Mouse (Mus musculus): ENCODE data around the gene Hmx2. TPM values are rescaled to one million over a fixed set of nuclear protein-coding genes. Genes with fewer than 3 reads are reported as not detected.

Hmx2 gene
- polyA plus RNA-seq, 2 experiments: 0.09 TPM; not detected in 1

GRCm38 (mm10) chr7:131554341-131555180 is 6.0 kb downstream of the Hmx2 start:
- no peak overlapping the region for H3K27ac ChIP-seq (replicated peaks; ENCODE audit: low read depth, low read length)
- no peak for TF ChIP-seq POLR2A (IDR thresholded peaks at IDR 0.05; ENCODE audit: borderline replicate concordance, extremely low read depth, insufficient read depth, insufficient read length)
- WGBS: under 1% methylated on average over 45 of the region's 45 CpGs
- H3K4me2 ChIP-seq (replicated peaks; ENCODE audit: low read depth, low read length, severe bottlenecking): peak overlapping the region; percentile 52
- no peaks in the 10 kb centered on the region for H3K36me3 ChIP-seq (ENCODE audit: control insufficient read depth, insufficient read depth, low read length)
- no peak for DNase-seq (ENCODE audit: low spot score)
- no peak overlapping the region for H3K9ac ChIP-seq (ENCODE audit: low read depth, low read length, severe bottlenecking)
- H3K27me3 ChIP-seq (ENCODE audit: control insufficient read depth, insufficient read depth, low read length): peaks cover 92% of the 10 kb centered on the region
- ATAC-seq (ENCODE audit: low FRiP score, low read depth): no peak
- peak overlapping the region; percentile 35 for H3K4me3 ChIP-seq (replicated peaks; ENCODE audit: low read length)
- no peaks in the 10 kb centered on the region for H3K9me3 ChIP-seq (ENCODE audit: control insufficient read depth, low read length)
- peaks cover 12% of the 10 kb centered on the region; the same call in 1 of the 2 replicates for H3K4me1 ChIP-seq (ENCODE audit: control insufficient read depth, insufficient read depth, low read length)

- Histone ChIP-seq H3K9me3 (ENCODE audit: control insufficient read depth, low read length) (no peaks in the 10 kb centered on the region), H3K27me3 (ENCODE audit: control insufficient read depth, insufficient read depth, low read length) (peaks cover 83% of the 10 kb centered on the region), H3K36me3 (ENCODE audit: control insufficient read depth, insufficient read depth, low read length) (no peaks in the 10 kb centered on the region), H3K4me2 (replicated peaks; ENCODE audit: low read depth, low read length, severe bottlenecking) (peak overlapping the region; percentile 37), H3K4me3 (replicated peaks; ENCODE audit: low read length) (peak overlapping the region; percentile 26), H3K4me1 (ENCODE audit: control insufficient read depth, insufficient read depth, low read length) (peaks cover 12% of the 10 kb centered on the region; the same call in 1 of the 2 replicates), H3K27ac (replicated peaks; ENCODE audit: low read depth, low read length) (no peak overlapping the region), H3K9ac (ENCODE audit: low read depth, low read length, severe bottlenecking) (no peak overlapping the region)
- DNase-seq (ENCODE audit: low spot score) (no peak), ATAC-seq (ENCODE audit: low FRiP score, low read depth) (no peak)
- TF ChIP-seq POLR2A (IDR thresholded peaks at IDR 0.05; ENCODE audit: borderline replicate concordance, extremely low read depth, insufficient read depth, insufficient read length): no peak
- WGBS: under 1% methylated on average over 67 of the region's 68 CpGs
Observed at GRCm38 (mm10) chr7:131555301-131556081, 6.9 kb downstream of the Hmx2 start.

GRCm38 (mm10) chr7:131556116-131556515 is 7.5 kb downstream of the Hmx2 start:
- DNase-seq (ENCODE audit: low spot score) (no peak), ATAC-seq (ENCODE audit: low FRiP score, low read depth) (no peak)
- H3K27me3 ChIP-seq (ENCODE audit: control insufficient read depth, insufficient read depth, low read length): peaks cover 76% of the 10 kb centered on the region
- H3K9me3 ChIP-seq (ENCODE audit: control insufficient read depth, low read length): no peaks in the 10 kb centered on the region
- H3K9ac ChIP-seq (ENCODE audit: low read depth, low read length, severe bottlenecking): no peak overlapping the region
- no peak for TF ChIP-seq POLR2A (IDR thresholded peaks at IDR 0.05; ENCODE audit: borderline replicate concordance, extremely low read depth, insufficient read depth, insufficient read length)
- H3K36me3 ChIP-seq (ENCODE audit: control insufficient read depth, insufficient read depth, low read length): no peaks in the 10 kb centered on the region
- no peak overlapping the region for H3K4me2 ChIP-seq (replicated peaks; ENCODE audit: low read depth, low read length, severe bottlenecking)
- 1% methylated on average over 9 of the region's 9 CpGs for WGBS
- peaks cover 15% of the 10 kb centered on the region for H3K4me1 ChIP-seq (ENCODE audit: control insufficient read depth, insufficient read depth, low read length)
- peak overlapping the region; percentile 26 for H3K4me3 ChIP-seq (replicated peaks; ENCODE audit: low read length)
- no peak overlapping the region for H3K27ac ChIP-seq (replicated peaks; ENCODE audit: low read depth, low read length)

- WGBS: 1% methylated on average over 37 of the region's 37 CpGs
- no peak overlapping the region for H3K27ac ChIP-seq (replicated peaks; ENCODE audit: low read depth, low read length)
- H3K9ac ChIP-seq (ENCODE audit: low read depth, low read length, severe bottlenecking): no peak overlapping the region
- ATAC-seq (ENCODE audit: low FRiP score, low read depth): no peak
- peaks cover 19% of the 10 kb centered on the region for H3K4me1 ChIP-seq (ENCODE audit: control insufficient read depth, insufficient read depth, low read length)
- peak overlapping the region; percentile 4; the same call in 1 of the 2 replicates for H3K4me3 ChIP-seq (replicated peaks; ENCODE audit: low read length)
- DNase-seq (ENCODE audit: low spot score): no peak
- no peak for TF ChIP-seq POLR2A (IDR thresholded peaks at IDR 0.05; ENCODE audit: borderline replicate concordance, extremely low read depth, insufficient read depth, insufficient read length)
- no peak overlapping the region; the same call in 1 of the 2 replicates for H3K4me2 ChIP-seq (replicated peaks; ENCODE audit: low read depth, low read length, severe bottlenecking)
- H3K36me3 ChIP-seq (ENCODE audit: control insufficient read depth, insufficient read depth, low read length): no peaks in the 10 kb centered on the region
- peaks cover 71% of the 10 kb centered on the region for H3K27me3 ChIP-seq (ENCODE audit: control insufficient read depth, insufficient read depth, low read length)
- no peaks in the 10 kb centered on the region for H3K9me3 ChIP-seq (ENCODE audit: control insufficient read depth, low read length)
Observed at GRCm38 (mm10) chr7:131556541-131557271, 8.1 kb downstream of the Hmx2 start.

- H3K36me3 ChIP-seq (ENCODE audit: control insufficient read depth, insufficient read depth, low read length): peaks cover 10% of the 10 kb centered on the region
- WGBS: 41% methylated on average over 2 of the region's 2 CpGs
- DNase-seq (ENCODE audit: low spot score): no peak
- no peak overlapping the region for H3K9ac ChIP-seq (ENCODE audit: low read depth, low read length, severe bottlenecking)
- no peak overlapping the region for H3K4me3 ChIP-seq (replicated peaks; ENCODE audit: low read length)
- H3K4me2 ChIP-seq (replicated peaks; ENCODE audit: low read depth, low read length, severe bottlenecking): no peak overlapping the region
- H3K9me3 ChIP-seq (ENCODE audit: control insufficient read depth, low read length): no peaks in the 10 kb centered on the region
- no peak for ATAC-seq (ENCODE audit: low FRiP score, low read depth)
- H3K27me3 ChIP-seq (ENCODE audit: control insufficient read depth, insufficient read depth, low read length): peaks cover 60% of the 10 kb centered on the region
- H3K27ac ChIP-seq (replicated peaks; ENCODE audit: low read depth, low read length): no peak overlapping the region
- peaks cover 21% of the 10 kb centered on the region for H3K4me1 ChIP-seq (ENCODE audit: control insufficient read depth, insufficient read depth, low read length)
- TF ChIP-seq POLR2A (IDR thresholded peaks at IDR 0.05; ENCODE audit: borderline replicate concordance, extremely low read depth, insufficient read depth, insufficient read length): no peak
Observed at GRCm38 (mm10) chr7:131557751-131558150, 9.2 kb downstream of the Hmx2 start.
